Mouse (Mus musculus) left cerebral cortex, postnatal 14 days (tissue): ENCODE data around the gene Sv2c. TPM values are rescaled to one million over a fixed set of nuclear protein-coding genes. Genes with fewer than 3 reads are reported as not detected.

ENCODE experiments used
- total RNA-seq, 2 experiments: library from RNA; stranded (reverse); gene quantifications; 2 replicates each; pipeline ENCODE4 v1.2.3; 2021

Sv2c gene
- total RNA-seq, 2 experiments from 2014 or later: 25.9 to 29.4 TPM

Other genes starting within 250 kb of the Sv2c start
- 10 to 100 TPM; 15.9 to 17.2 TPM for gene Iqgap2, start 240.7 kb downstream of the Sv2c start, total RNA-seq
- gene Gm20075, start 51.2 kb downstream of the Sv2c start, total RNA-seq: 10 to 100 TPM; 26.0 to 29.1 TPM
- not detected for gene Gm17190, start 50.5 kb downstream of the Sv2c start, total RNA-seq